ENCODE assay signal across 8 mouse cellular contexts in genomic region chr15:78876991-78877809, GRCm38 (mm10). TPM values are rescaled to one million over a fixed set of nuclear protein-coding genes. Genes with fewer than 3 reads are reported as not detected.
DNase-seq lines count a peak whose midpoint lies in the region; ATAC-seq and TF ChIP-seq lines count a peak whose summit lies in the region.

Gene Gga1 (plus strand): TSS chr15:78877190.

- peak; percentile 90 for DNase-seq in ES-E14 (ENCODE audit: low read depth, low spot score)
- peak; percentile 95 for DNase-seq in cerebellum, adult 11-12 months
- peak; percentile 89 for DNase-seq in heart, postnatal 25 days (ENCODE audit: low spot score)
- peak; percentile 94 to 98 for DNase-seq in layer of hippocampus, adult 18-20 months (ENCODE audit: low spot score in 2 of 2)
- DNase-seq in lung, adult 2 months: peak; percentile 97
- DNase-seq in thymus, adult 18-20 months: peak; percentile 79 to 89

- H3K36me3 ChIP-seq in ES-E14 (ENCODE audit: control insufficient read depth, insufficient read depth, low read length, poor library complexity, severe bottlenecking): peaks cover 12% of the 10 kb centered on the region; the same call in 1 of the 2 replicates
- H3K36me3 ChIP-seq in forebrain, embryonic 15.5 days: peaks cover 9% of the 10 kb centered on the region

- in situ Hi-C loops in ES-E14 (cut with MboI; ENCODE audit: low sequenced_read_pairs in 2 of 2, unreplicated experiment in 2 of 2): no loop called here

- H3K4me2 ChIP-seq in forebrain, embryonic 15.5 days (replicated peaks): peak within 1 kb of the TSS; percentile 54

- peak; percentile 91 for ATAC-seq in forebrain, embryonic 15.5 days (replicated peaks)
- ATAC-seq in neutrophil, adult 5-6 weeks (ENCODE audit: extremely low read depth, insufficient number of reproducible peaks, low FRiP score, poor library complexity, severe bottlenecking): peak; percentile 80

- H3K4me1 ChIP-seq in ES-E14 (ENCODE audit: control insufficient read depth in 2 of 2, insufficient read depth in 2 of 2, low read length in 2 of 2, poor library complexity in 1 of 2): peaks cover 0 to 22% of the 10 kb centered on the region in 2 experiments; a peak in 3 of 4 replicates
- H3K4me1 ChIP-seq in forebrain, embryonic 15.5 days: peaks cover 34% of the 10 kb centered on the region
- peaks cover 7% of the 10 kb centered on the region for H3K4me1 ChIP-seq in lung, adult 2 months (ENCODE audit: control insufficient read depth, insufficient read depth, low read length)

- no peaks in the 10 kb centered on the region for H3K27me3 ChIP-seq in forebrain, embryonic 15.5 days

- peak within 1 kb of the TSS; percentile 83 to 92 for H3K4me3 ChIP-seq in ES-E14 (ENCODE audit: insufficient read depth in 1 of 2, low read depth in 1 of 2, low read length in 2 of 2, poor library complexity in 1 of 2, severe bottlenecking in 1 of 2)
- H3K4me3 ChIP-seq in forebrain, embryonic 15.5 days: peak within 1 kb of the TSS; percentile 78
- peak within 1 kb of the TSS; percentile 51 for H3K4me3 ChIP-seq in lung, adult 2 months (replicated peaks; ENCODE audit: extremely low read depth, low read depth, low read length)

- H3K27ac ChIP-seq in ES-E14 (ENCODE audit: insufficient read depth, low read depth, low read length, poor library complexity, severe bottlenecking): peak within 1 kb of the TSS; percentile 98
- H3K27ac ChIP-seq in forebrain, embryonic 15.5 days (replicated peaks): peak within 1 kb of the TSS; percentile 98

- TF ChIP-seq CTCF in lung, adult 2 months (IDR thresholded peaks at IDR 0.05; ENCODE audit: insufficient read depth, low read length): no peak

- peak; percentile 83; the same call in 1 of the 2 replicates for TF ChIP-seq POLR2A in lung, adult 2 months (IDR thresholded peaks at IDR 0.05; ENCODE audit: borderline replicate concordance, extremely low read depth, low read depth, low read length)

- H3K9me3 ChIP-seq in ES-E14 (ENCODE audit: control insufficient read depth, insufficient read depth, low read depth, low read length): no peaks in the 10 kb centered on the region
- H3K9me3 ChIP-seq in forebrain, embryonic 15.5 days: no peaks in the 10 kb centered on the region

- intact Hi-C loops in heart, postnatal 25 days (cut with DNase I): no loop called here

- H3K9ac ChIP-seq in ES-E14 (ENCODE audit: insufficient read depth, low read depth, low read length, poor library complexity, severe bottlenecking): peak within 1 kb of the TSS; percentile 95
- H3K9ac ChIP-seq in forebrain, embryonic 15.5 days (replicated peaks): peak within 1 kb of the TSS; percentile 75

- under 1% methylated on average over 66 of the region's 95 CpGs for WGBS in forebrain, embryonic 15.5 days
- whole genome bisulfite sequencing in lung, adult 2 months: under 1% methylated on average over 74 of the region's 95 CpGs

TF ChIP-seq in ES-E14, 5 proteins besides CTCF, POLR2A, EP300 and RAD21:
- no peak for TF ChIP-seq ZNF384 (IDR thresholded peaks at IDR 0.05; ENCODE audit: low read depth, low read length)
- peak; percentile 88 for TF ChIP-seq CHD2 (IDR thresholded peaks at IDR 0.05; ENCODE audit: low read depth, low read length)
- TF ChIP-seq HCFC1 (IDR thresholded peaks at IDR 0.05; ENCODE audit: borderline replicate concordance, insufficient read depth, low read length): peak; percentile 52; the same call in 1 of the 2 replicates
- TF ChIP-seq MAFK (IDR thresholded peaks at IDR 0.05; ENCODE audit: insufficient read depth, low read depth, low read length): no peak
TF ChIP-seq in ES-E14: peak in this region for 2.

RNA-seq across cellular contexts. Expression of gene Gga1, which starts in this region (rescaled TPM):
- total RNA-seq in ES-E14 (2012; rRNA removed): 18.4 and 23.3 TPM in 2 replicates
- polyA plus RNA-seq in forebrain, embryonic 15.5 days (2015; fragmentation: Nextera tagmentation; extraction: Ambion mirVana): 60.3 and 62.0 TPM in 2 replicates
- 10 to 100 TPM; 41.6 to 43.8 TPM for total RNA-seq in heart, postnatal 25 days (2021)
- total RNA-seq in layer of hippocampus, adult 18-20 months (2021): 10 to 100 TPM; 59.0 to 61.7 TPM
- 113 and 121 TPM in 2 replicates for polyA plus RNA-seq in lung, adult 2 months (2012; rRNA removed)
- total RNA-seq in neutrophil, adult 5-6 weeks (2017): 37.2 and 39.5 TPM in 2 replicates

Comparison
In these comparisons a context has a peak if more than half of its experiments do, and no peak if none do; other contexts are left out.
1. Peak in every context shown above with its lines: DNase-seq, ATAC-seq, H3K4me3 ChIP-seq and H3K27ac ChIP-seq.